Mouse (Mus musculus) gastrocnemius, postnatal 36 days (tissue): ENCODE results near the gene Dtx4. TPM values are rescaled to one million over a fixed set of nuclear protein-coding genes. Genes with fewer than 3 reads are reported as not detected.
A peak's percentile ranks its signal among the peaks of the same experiment; 100 is the strongest.

Source experiments
- DNase-seq, 2 experiments: peaks; one replicate each; pipeline ENCODE4 v3.0.0; 2022
- intact Hi-C: fragments of 180-260 bp; cut with DNase I; formaldehyde crosslinking; loops from one replicate; pipeline ENCODE4 v1.15.1; 2025
- total RNA-seq, 2 experiments: library from RNA; stranded (reverse); gene quantifications; 2 replicates each; pipeline ENCODE4 v1.2.3; 2021

Gene Dtx4
- total RNA-seq, 2 experiments from 2014 or later: 5.2 to 5.3 TPM

DNA sequence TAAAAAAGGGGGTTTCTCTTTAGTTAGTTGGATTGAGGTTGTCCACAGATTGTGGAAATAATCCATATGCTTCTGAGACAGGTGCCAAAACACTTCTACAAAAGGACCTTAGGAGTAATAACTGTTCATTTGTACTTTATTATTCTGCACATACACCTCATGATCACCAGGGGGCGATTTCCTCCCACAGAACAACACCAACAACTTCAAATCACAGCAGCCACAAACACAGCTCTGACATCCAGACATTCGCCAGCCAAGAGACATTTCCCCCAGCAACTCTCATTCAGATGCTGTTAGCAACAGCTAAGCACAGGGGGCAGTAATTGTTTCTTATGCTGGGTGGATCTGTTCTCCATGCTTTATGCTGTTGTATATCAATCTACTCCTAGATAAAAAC, 68.2 kb downstream of the Dtx4 start:
- DNase-seq: peak in 1 of 2 experiments; percentile 17
- intact Hi-C loops: loop anchor here (10.0 kb wide), 2 partner anchors 162 to 298 kb away; partner anchors contain the start of gene Gm4952

GRCm38 (mm10) chr19:12427605-12428004, 73.6 kb downstream of the Dtx4 start, which contains the start of gene Pfpl:
Gene Pfpl (plus strand): TSS chr19:12427905.
- intact Hi-C loops: no loop called here
- DNase-seq: no peak

DNA sequence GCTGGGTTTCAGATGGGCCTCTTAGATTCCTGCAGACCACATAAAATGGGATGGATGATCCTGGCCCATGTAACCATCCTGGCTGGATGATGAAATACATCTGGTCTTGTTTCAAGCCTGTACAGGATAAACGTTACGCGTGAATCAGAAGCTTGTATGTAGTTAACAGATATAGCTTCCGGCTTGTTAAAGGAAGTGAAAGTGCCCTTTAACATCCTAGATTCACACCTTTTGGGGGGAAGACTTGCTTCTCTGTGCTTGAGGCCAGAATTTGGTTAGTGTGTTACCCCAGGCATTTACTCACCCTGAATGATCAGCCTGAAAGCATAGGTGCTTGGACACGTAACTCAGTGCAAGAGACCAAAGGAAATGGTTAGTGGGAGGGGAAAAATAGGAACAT, 74.2 kb downstream of the Dtx4 start:
- intact Hi-C loops: no loop called here

DNA sequence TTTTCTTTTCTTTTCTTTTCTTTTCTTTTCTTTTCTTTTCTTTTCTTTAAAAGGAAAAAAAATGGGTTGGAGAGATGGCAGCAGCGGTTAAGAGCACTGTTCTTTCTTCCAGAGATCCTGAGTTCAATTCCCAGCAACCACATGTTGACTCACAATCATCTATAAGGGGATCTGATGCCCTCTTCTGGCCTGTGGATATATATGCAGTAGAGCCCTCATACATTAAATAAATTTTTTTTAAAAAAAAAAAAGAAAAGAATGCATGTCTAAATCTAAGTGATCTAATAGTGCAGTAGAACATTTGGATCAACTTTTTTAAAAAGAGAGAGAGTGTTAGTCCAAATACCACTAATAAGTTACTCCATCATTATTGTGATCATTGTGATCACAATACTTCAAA, 79.6 kb downstream of the Dtx4 start:
- intact Hi-C loops: no loop called here
- DNase-seq: no peak

More for the DNA sequence above, 74.2 kb downstream of the Dtx4 start:
- DNase-seq: no peak

DNA sequence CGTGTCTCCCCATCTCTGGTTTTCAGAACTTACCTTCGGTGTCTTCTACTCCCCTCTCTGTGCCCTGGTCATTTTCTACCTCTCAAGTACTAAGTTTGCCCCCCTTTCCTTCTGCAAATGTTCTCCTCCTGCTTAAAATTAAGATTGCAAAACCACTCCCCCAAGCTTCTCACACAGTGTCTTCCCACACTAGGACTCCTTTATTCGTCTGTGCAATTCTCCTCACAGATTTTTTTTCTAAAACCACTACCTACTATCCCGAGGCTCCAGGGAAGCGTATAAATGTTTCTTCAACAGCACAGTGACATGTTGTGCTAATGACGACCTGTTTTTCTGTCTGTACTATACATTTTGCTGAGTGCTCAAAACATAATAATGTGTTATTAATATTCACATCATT, 80.7 kb downstream of the Dtx4 start:
- DNase-seq: no peak
- intact Hi-C loops: no loop called here

GRCm38 (mm10) chr19:12418312-12418711, 82.9 kb downstream of the Dtx4 start:
- no peak for DNase-seq
- intact Hi-C loops: no loop called here

DNA sequence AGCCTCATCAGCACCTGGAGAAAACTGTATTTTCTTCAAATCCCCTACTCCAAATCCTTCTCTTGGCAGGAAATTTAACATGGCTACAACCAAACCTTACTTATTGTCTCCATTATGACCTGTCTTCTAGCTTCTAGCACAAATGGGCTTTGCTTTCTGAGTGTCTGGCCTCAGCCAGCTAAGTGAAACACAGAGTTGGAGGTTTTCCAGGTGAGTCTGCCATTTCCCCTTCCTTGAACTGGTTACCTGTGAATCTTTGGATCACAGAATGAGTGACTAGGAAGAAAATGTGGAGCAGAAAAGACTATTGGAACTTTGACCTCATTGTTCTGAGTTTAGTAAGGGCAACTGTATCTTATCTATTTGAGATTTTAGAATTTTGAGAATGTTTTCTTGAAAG, 83.9 kb downstream of the Dtx4 start, which contains the start of gene Olfr1441:
Gene Olfr1441, plus strand, starts transcription at position 73 of the 400 bp plus-strand sequence.
- intact Hi-C loops: no loop called here
- no peak for DNase-seq

Other genes with a start within 250 kb of the Dtx4 start
- gene Olfr235, start 240.4 kb downstream of the Dtx4 start, total RNA-seq: not detected
- not detected for gene Olfr1434, start 221.6 kb downstream of the Dtx4 start, total RNA-seq
- gene Olfr1436, start 202.3 kb downstream of the Dtx4 start, total RNA-seq: not detected
- gene Olfr1437, start 176.4 kb downstream of the Dtx4 start, total RNA-seq: not detected
- not detected for gene Olfr1438-ps1, start 165.5 kb downstream of the Dtx4 start, total RNA-seq
- not detected for gene Olfr1440, start 114.2 kb downstream of the Dtx4 start, total RNA-seq
- not detected for gene Olfr1441, start 84.0 kb downstream of the Dtx4 start, total RNA-seq
- not detected for gene Pfpl, start 73.5 kb downstream of the Dtx4 start, total RNA-seq
- gene Mpeg1, start 40.7 kb downstream of the Dtx4 start, total RNA-seq: 1 to 10 TPM; 1.1 to 2.7 TPM
- 1 to 10 TPM; 1.9 to 2.1 TPM for gene Fam111a, start 44.3 kb upstream of the Dtx4 start, total RNA-seq
- not detected for gene Gm4952, start 98.5 kb upstream of the Dtx4 start, total RNA-seq
- not detected for gene Glyat, start 131.9 kb upstream of the Dtx4 start, total RNA-seq
- not detected for gene Olfr1442, start 169.0 kb upstream of the Dtx4 start, total RNA-seq
- not detected for gene Olfr1443, start 176.7 kb upstream of the Dtx4 start, total RNA-seq
- not detected for gene Keg1, start 194.3 kb upstream of the Dtx4 start, total RNA-seq